In the genomic region with DNA sequence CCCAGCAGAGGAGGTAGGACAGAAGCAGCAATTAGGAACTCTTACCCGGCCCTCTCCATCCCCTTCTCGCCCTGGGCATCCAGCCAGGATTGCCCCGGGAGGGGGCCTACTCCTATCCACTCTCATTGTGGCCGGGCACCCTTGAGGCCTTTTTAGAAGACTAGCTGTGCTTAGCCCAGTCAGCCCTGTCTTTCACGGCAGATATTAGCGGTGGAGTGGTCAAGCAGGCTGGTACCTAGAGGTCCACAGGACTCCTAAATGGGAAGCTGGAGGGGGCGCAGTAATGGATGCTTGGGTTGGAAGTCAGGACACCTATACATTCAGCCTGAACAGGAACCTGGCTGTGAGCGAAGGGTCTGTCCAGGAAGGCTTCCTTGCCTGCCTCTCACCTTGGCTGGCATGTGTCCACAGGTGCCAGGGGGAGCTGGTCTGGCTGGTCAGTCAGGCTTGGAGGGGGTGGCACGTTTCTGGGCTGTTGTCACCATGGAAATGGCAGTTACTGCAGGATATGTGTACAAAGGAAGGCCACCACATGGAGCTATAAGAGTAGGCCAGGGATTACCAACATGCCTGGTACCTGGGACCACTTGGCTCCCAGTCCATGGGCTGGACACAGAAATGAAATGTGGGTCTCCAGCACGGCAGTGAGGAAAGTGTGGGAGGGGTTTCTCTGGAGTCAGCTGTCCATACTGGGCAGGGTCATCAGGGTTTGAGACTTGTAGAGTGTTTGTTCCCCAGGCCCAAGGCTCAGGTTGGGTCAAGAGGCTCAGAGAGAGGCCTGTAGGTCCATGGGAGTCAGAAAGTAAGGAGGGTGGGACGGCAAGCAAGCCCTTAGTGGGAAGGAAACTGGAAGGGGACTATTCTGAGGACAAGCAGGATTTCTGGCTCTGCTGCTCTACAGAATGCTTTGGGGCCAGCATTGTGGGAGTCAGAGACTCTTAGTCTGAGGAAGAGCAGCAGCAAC, we compare ENCODE assay signal across 8 mouse cellular contexts. TPM values are rescaled to one million over a fixed set of nuclear protein-coding genes. Genes with fewer than 3 reads are reported as not detected.
DNase-seq lines count a peak whose midpoint lies in the region; ATAC-seq and TF ChIP-seq lines count a peak whose summit lies in the region.

No protein-coding gene starts in this region.

- H3K36me3 ChIP-seq in G1E (replicated peaks), result peaks cover 58% of the 10 kb centered on the region
- H3K36me3 ChIP-seq in hindbrain, embryonic 15.5 days, result peaks cover 42% of the 10 kb centered on the region
- H3K36me3 ChIP-seq in liver, embryonic 13.5 days, result peaks cover 44% of the 10 kb centered on the region
- H3K36me3 ChIP-seq in neural tube, embryonic 15.5 days, result peaks cover 48% of the 10 kb centered on the region

- TF ChIP-seq POLR2A in cortical plate, adult 2 months (IDR thresholded peaks at IDR 0.05; ENCODE audit: extremely low read depth, insufficient read depth, low read length), result no peak

- DNase-seq in G1E (ENCODE audit: low spot score) (no peak), MN1 (ENCODE audit: low spot score) (no peak)
- no peak for DNase-seq in liver, embryonic 13.5 days
- no peak for DNase-seq in left cerebral cortex, postnatal 14 days (ENCODE audit: low spot score in 2 of 2)
- DNase-seq in layer of hippocampus, adult 18-20 months (ENCODE audit: low spot score in 2 of 2), result no peak

- intact Hi-C loops in left cerebral cortex, postnatal 14 days (cut with DNase I), result no loop called here

- peaks cover 49% of the 10 kb centered on the region for H3K4me1 ChIP-seq in G1E (ENCODE audit: insufficient read depth, low read depth, low read length)
- peaks cover 8% of the 10 kb centered on the region for H3K4me1 ChIP-seq in cortical plate, adult 2 months (ENCODE audit: control insufficient read depth, insufficient read depth, low read length)
- peaks cover 48% of the 10 kb centered on the region for H3K4me1 ChIP-seq in hindbrain, embryonic 15.5 days (replicated peaks)
- H3K4me1 ChIP-seq in liver, embryonic 13.5 days (replicated peaks), result peaks cover 59% of the 10 kb centered on the region
- H3K4me1 ChIP-seq in neural tube, embryonic 15.5 days, result peaks cover 51% of the 10 kb centered on the region

- peak overlapping the region; percentile 81; the same call in 1 of the 2 replicates for H3K9ac ChIP-seq in hindbrain, embryonic 15.5 days
- peak overlapping the region; percentile 72; the same call in 1 of the 2 replicates for H3K9ac ChIP-seq in liver, embryonic 13.5 days
- peak overlapping the region; percentile 59 for H3K9ac ChIP-seq in neural tube, embryonic 15.5 days (replicated peaks)

- peak overlapping the region; percentile 58 for H3K4me2 ChIP-seq in hindbrain, embryonic 15.5 days
- H3K4me2 ChIP-seq in liver, embryonic 13.5 days, result peak overlapping the region; percentile 96
- H3K4me2 ChIP-seq in neural tube, embryonic 15.5 days, result peak overlapping the region; percentile 60

- WGBS in hindbrain, embryonic 15.5 days, result 30% methylated on average over 11 of the region's 11 CpGs
- WGBS in liver, embryonic 13.5 days (ENCODE audit: insufficient replicate concordance), result 53% methylated on average over 11 of the region's 11 CpGs
- WGBS in neural tube, embryonic 15.5 days, result 26% methylated on average over 11 of the region's 11 CpGs

- H3K27ac ChIP-seq in cortical plate, adult 2 months (ENCODE audit: insufficient read depth, low read length), result peak overlapping the region; percentile 72
- H3K27ac ChIP-seq in hindbrain, embryonic 15.5 days (replicated peaks), result peak overlapping the region; percentile 77
- H3K27ac ChIP-seq in liver, embryonic 13.5 days, result no peak overlapping the region
- peak overlapping the region; percentile 89 for H3K27ac ChIP-seq in neural tube, embryonic 15.5 days (replicated peaks)

- no peak for TF ChIP-seq CTCF in G1E (IDR thresholded peaks at IDR 0.05; ENCODE audit: low read depth, low read length)
- TF ChIP-seq CTCF in cortical plate, adult 2 months (IDR thresholded peaks at IDR 0.05; ENCODE audit: extremely low read depth, insufficient read depth, low read length), result no peak

- peak overlapping the region; percentile 70; the same call in 1 of the 2 replicates for H3K4me3 ChIP-seq in G1E (ENCODE audit: low read depth, low read length)
- H3K4me3 ChIP-seq in cortical plate, adult 2 months (ENCODE audit: insufficient read depth, low read length), result peak overlapping the region; percentile 93; the same call in 1 of the 2 replicates
- H3K4me3 ChIP-seq in hindbrain, embryonic 15.5 days, result peak overlapping the region; percentile 73
- peak overlapping the region; percentile 66 for H3K4me3 ChIP-seq in liver, embryonic 13.5 days (replicated peaks)
- peak overlapping the region; percentile 71 for H3K4me3 ChIP-seq in neural tube, embryonic 15.5 days (replicated peaks)

- ATAC-seq in G1E (ENCODE audit: extremely low read depth, insufficient number of reproducible peaks, low FRiP score, poor library complexity, severe bottlenecking), result no peak
- ATAC-seq in hindbrain, embryonic 15.5 days (ENCODE audit: low FRiP score, low read depth), result peak; percentile 0; the same call in 1 of the 2 replicates
- no peak for ATAC-seq in liver, embryonic 13.5 days (ENCODE audit: low read depth)
- ATAC-seq in neural tube, embryonic 15.5 days (ENCODE audit: low FRiP score), result peak; percentile 7

- H3K9me3 ChIP-seq in G1E (replicated peaks), result peaks cover 16% of the 10 kb centered on the region
- no peaks in the 10 kb centered on the region for H3K9me3 ChIP-seq in hindbrain, embryonic 15.5 days
- no peaks in the 10 kb centered on the region for H3K9me3 ChIP-seq in liver, embryonic 13.5 days (replicated peaks)
- no peaks in the 10 kb centered on the region for H3K9me3 ChIP-seq in neural tube, embryonic 15.5 days (replicated peaks)

- H3K27me3 ChIP-seq in G1E (ENCODE audit: insufficient read depth, low read length), result peaks cover 45% of the 10 kb centered on the region
- H3K27me3 ChIP-seq in hindbrain, embryonic 15.5 days, result no peaks in the 10 kb centered on the region
- H3K27me3 ChIP-seq in liver, embryonic 13.5 days, result peaks cover 41% of the 10 kb centered on the region
- no peaks in the 10 kb centered on the region for H3K27me3 ChIP-seq in neural tube, embryonic 15.5 days (replicated peaks)

RNA-seq across cellular contexts. Expression of gene Crip2, which starts 0.9 kb away (rescaled TPM):
- total RNA-seq in G1E (2014; fragmentation: Nextera tagmentation) (3.9 TPM in 1 of 2 replicates, not detected in the other), G1E (2017) (1.3 and 1.8 TPM in 2 replicates)
- polyA plus RNA-seq in G1E (2012), result 9.5 and 9.6 TPM in 2 replicates
- polyA plus RNA-seq in cortical plate, adult 2 months (2012; rRNA removed), result 263 and 281 TPM in 2 replicates
- polyA plus RNA-seq in hindbrain, embryonic 15.5 days (2015; fragmentation: Nextera tagmentation; extraction: Ambion mirVana), result 294 and 336 TPM in 2 replicates
- 47.9 and 50.4 TPM in 2 replicates for polyA plus RNA-seq in liver, embryonic 13.5 days (2015; fragmentation: Nextera tagmentation; extraction: Ambion mirVana)
- 259 and 289 TPM in 2 replicates for polyA plus RNA-seq in neural tube, embryonic 15.5 days (2015; fragmentation: Nextera tagmentation; extraction: Ambion mirVana)
- total RNA-seq in left cerebral cortex, postnatal 14 days (2021), result 100 to 1,000 TPM; 199 to 200 TPM
- 100 to 1,000 TPM in 1 of 2 experiments, 10 to 100 TPM in 1; 91.2 to 107 TPM for total RNA-seq in layer of hippocampus, adult 18-20 months (2021)

RNA-seq across cellular contexts. Expression of gene Crip1, which starts 6.9 kb away (rescaled TPM):
- total RNA-seq in G1E (2014; fragmentation: Nextera tagmentation) (31.5 and 42.4 TPM in 2 replicates), G1E (2017) (897 and 989 TPM in 2 replicates)
- 143 and 174 TPM in 2 replicates for polyA plus RNA-seq in G1E (2012)
- polyA plus RNA-seq in cortical plate, adult 2 months (2012; rRNA removed), result 67.6 and 70.7 TPM in 2 replicates
- polyA plus RNA-seq in hindbrain, embryonic 15.5 days (2015; fragmentation: Nextera tagmentation; extraction: Ambion mirVana), result 29.2 and 34.7 TPM in 2 replicates
- 84.5 and 94.1 TPM in 2 replicates for polyA plus RNA-seq in liver, embryonic 13.5 days (2015; fragmentation: Nextera tagmentation; extraction: Ambion mirVana)
- polyA plus RNA-seq in neural tube, embryonic 15.5 days (2015; fragmentation: Nextera tagmentation; extraction: Ambion mirVana), result 53.4 and 404 TPM in 2 replicates
- 10 to 100 TPM; 12.7 to 13.0 TPM for total RNA-seq in left cerebral cortex, postnatal 14 days (2021)
- total RNA-seq in layer of hippocampus, adult 18-20 months (2021), result 10 to 100 TPM in 1 of 2 experiments, 1 to 10 TPM in 1; 9.5 to 10.3 TPM

RNA-seq across cellular contexts. Expression of gene Tedc1, which starts 17.0 kb away (rescaled TPM):
- total RNA-seq in G1E (2014; fragmentation: Nextera tagmentation) (8.4 and 13.7 TPM in 2 replicates), G1E (2017) (9.3 and 13.0 TPM in 2 replicates)
- 31.4 and 35.1 TPM in 2 replicates for polyA plus RNA-seq in G1E (2012)
- 1.0 and 2.0 TPM in 2 replicates for polyA plus RNA-seq in cortical plate, adult 2 months (2012; rRNA removed)
- polyA plus RNA-seq in hindbrain, embryonic 15.5 days (2015; fragmentation: Nextera tagmentation; extraction: Ambion mirVana), result 18.3 and 23.6 TPM in 2 replicates
- 12.0 and 12.9 TPM in 2 replicates for polyA plus RNA-seq in liver, embryonic 13.5 days (2015; fragmentation: Nextera tagmentation; extraction: Ambion mirVana)
- 19.6 and 36.6 TPM in 2 replicates for polyA plus RNA-seq in neural tube, embryonic 15.5 days (2015; fragmentation: Nextera tagmentation; extraction: Ambion mirVana)
- 1 to 10 TPM; 1.7 to 1.8 TPM for total RNA-seq in left cerebral cortex, postnatal 14 days (2021)
- total RNA-seq in layer of hippocampus, adult 18-20 months (2021), result under 1 TPM; 0.91 to 0.97 TPM

RNA-seq across cellular contexts. Expression of gene Mta1, which starts 41.1 kb away (rescaled TPM):
- total RNA-seq in G1E (2014; fragmentation: Nextera tagmentation), result 269 and 277 TPM in 2 replicates
- 38.3 and 48.5 TPM in 2 replicates for total RNA-seq in G1E (2017)
- 489 and 507 TPM in 2 replicates for polyA plus RNA-seq in G1E (2012)
- 68.4 and 68.7 TPM in 2 replicates for polyA plus RNA-seq in cortical plate, adult 2 months (2012; rRNA removed)
- polyA plus RNA-seq in hindbrain, embryonic 15.5 days (2015; fragmentation: Nextera tagmentation; extraction: Ambion mirVana), result 16.3 and 16.6 TPM in 2 replicates
- 4.8 and 6.1 TPM in 2 replicates for polyA plus RNA-seq in liver, embryonic 13.5 days (2015; fragmentation: Nextera tagmentation; extraction: Ambion mirVana)
- polyA plus RNA-seq in neural tube, embryonic 15.5 days (2015; fragmentation: Nextera tagmentation; extraction: Ambion mirVana), result 14.3 and 15.0 TPM in 2 replicates
- total RNA-seq in left cerebral cortex, postnatal 14 days (2021), result 10 to 100 TPM; 92.7 to 95.9 TPM
- 10 to 100 TPM; 69.6 to 75.6 TPM for total RNA-seq in layer of hippocampus, adult 18-20 months (2021)

RNA-seq across cellular contexts. Expression of gene Tmem121, which starts 46.5 kb away (rescaled TPM):
- total RNA-seq in G1E (2014; fragmentation: Nextera tagmentation) (not detected in 2 replicates), G1E (2017) (not detected in 2 replicates)
- polyA plus RNA-seq in G1E (2012), result not detected in 2 replicates
- polyA plus RNA-seq in cortical plate, adult 2 months (2012; rRNA removed), result 40.1 and 40.7 TPM in 2 replicates
- 47.3 and 49.8 TPM in 2 replicates for polyA plus RNA-seq in hindbrain, embryonic 15.5 days (2015; fragmentation: Nextera tagmentation; extraction: Ambion mirVana)
- polyA plus RNA-seq in liver, embryonic 13.5 days (2015; fragmentation: Nextera tagmentation; extraction: Ambion mirVana), result 0.46 and 0.52 TPM in 2 replicates
- 47.2 and 52.2 TPM in 2 replicates for polyA plus RNA-seq in neural tube, embryonic 15.5 days (2015; fragmentation: Nextera tagmentation; extraction: Ambion mirVana)
- 10 to 100 TPM; 28.3 to 35.6 TPM for total RNA-seq in left cerebral cortex, postnatal 14 days (2021)
- 10 to 100 TPM; 19.4 to 25.4 TPM for total RNA-seq in layer of hippocampus, adult 18-20 months (2021)

Comparison
In these comparisons a context has a peak if more than half of its experiments do, and no peak if none do; other contexts are left out.
1. ATAC-seq: peak in hindbrain, embryonic 15.5 days (single experiment) and neural tube, embryonic 15.5 days (single experiment); none in G1E (single experiment) and liver, embryonic 13.5 days (single experiment).
2. Peak in every context shown above with its lines, with median percentiles within 50 percentile points of each other: H3K4me3 ChIP-seq, H3K4me2 ChIP-seq and H3K9ac ChIP-seq.